Mouse (Mus musculus): ENCODE results near the gene Srd5a3.

DNA sequence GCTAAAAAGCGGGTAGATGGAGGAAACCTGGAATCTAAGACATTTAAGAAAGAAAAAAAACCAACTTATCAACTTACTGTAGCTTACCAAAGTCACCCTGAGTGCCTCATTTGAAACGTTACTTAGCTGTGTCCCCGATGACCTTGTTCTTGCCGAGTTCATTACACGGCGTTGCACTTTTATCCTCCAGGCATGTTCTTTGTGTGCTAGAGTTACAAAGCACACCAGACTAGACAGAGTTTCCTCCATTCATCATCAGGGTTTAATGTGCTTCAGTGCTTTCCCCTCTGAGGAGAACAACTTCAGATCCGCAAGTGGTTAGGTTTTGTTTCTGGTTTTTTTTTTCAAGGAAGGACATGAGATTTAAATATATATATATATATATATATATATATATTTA, 24.8 kb downstream of the Srd5a3 start:
- TF ChIP-seq POLR2A (IDR thresholded peaks at IDR 0.05; ENCODE audit: control insufficient read depth, low read depth, low read length) (no peak), CTCF (IDR thresholded peaks at IDR 0.05; ENCODE audit: control insufficient read depth, insufficient read depth, insufficient replicate concordance, low read depth, low read length) (no peak)

Data from testis, adult 2 months (tissue).